Mouse (Mus musculus): Measurements from ENCODE around the gene Mgat4b.

Gene Mgat4b

GRCm38 (mm10) chr11:50207344-50207743 is 3.3 kb upstream of the Mgat4b start:
- H3K9me3 ChIP-seq (ENCODE audit: low read length): no peaks in the 10 kb centered on the region
- no peak overlapping the region for H3K4me3 ChIP-seq (replicated peaks; ENCODE audit: low read length)
- TF ChIP-seq NANOG (IDR thresholded peaks at IDR 0.05; ENCODE audit: borderline replicate concordance, low read length) (no peak), POU5F1 (IDR thresholded peaks at IDR 0.05; ENCODE audit: borderline replicate concordance, low read length) (no peak), CTCF (conservative IDR thresholded peaks at IDR 0.05; ENCODE audit: low read length) (no peak)
- peaks cover 80% of the 10 kb centered on the region for H3K4me1 ChIP-seq (replicated peaks; ENCODE audit: low read depth, low read length)
- peaks cover 69% of the 10 kb centered on the region for H3K36me3 ChIP-seq (ENCODE audit: insufficient read depth, low read length)
- H3K27me3 ChIP-seq (ENCODE audit: insufficient read depth, low read length): no peaks in the 10 kb centered on the region

GRCm38 (mm10) chr11:50208039-50208438 is 2.7 kb upstream of the Mgat4b start:
- H3K4me3 ChIP-seq (replicated peaks; ENCODE audit: low read length): no peak overlapping the region
- TF ChIP-seq POU5F1 (IDR thresholded peaks at IDR 0.05; ENCODE audit: borderline replicate concordance, low read length) (no peak), CTCF (conservative IDR thresholded peaks at IDR 0.05; ENCODE audit: low read length) (no peak), NANOG (IDR thresholded peaks at IDR 0.05; ENCODE audit: borderline replicate concordance, low read length) (no peak)
- no peaks in the 10 kb centered on the region for H3K27me3 ChIP-seq (ENCODE audit: insufficient read depth, low read length)
- H3K36me3 ChIP-seq (ENCODE audit: insufficient read depth, low read length): peaks cover 62% of the 10 kb centered on the region
- H3K9me3 ChIP-seq (ENCODE audit: low read length): no peaks in the 10 kb centered on the region
- peaks cover 81% of the 10 kb centered on the region for H3K4me1 ChIP-seq (replicated peaks; ENCODE audit: low read depth, low read length)

- Histone ChIP-seq H3K27me3 (ENCODE audit: insufficient read depth, low read length) (no peaks in the 10 kb centered on the region), H3K9me3 (ENCODE audit: low read length) (no peaks in the 10 kb centered on the region), H3K4me1 (replicated peaks; ENCODE audit: low read depth, low read length) (peaks cover 76% of the 10 kb centered on the region), H3K36me3 (ENCODE audit: insufficient read depth, low read length) (peaks cover 41% of the 10 kb centered on the region), H3K4me3 (replicated peaks; ENCODE audit: low read length) (peak overlapping the region; percentile 97)
- no peak for TF ChIP-seq NANOG (IDR thresholded peaks at IDR 0.05; ENCODE audit: borderline replicate concordance, low read length)
- TF ChIP-seq POU5F1 (IDR thresholded peaks at IDR 0.05; ENCODE audit: borderline replicate concordance, low read length): no peak
- TF ChIP-seq CTCF (conservative IDR thresholded peaks at IDR 0.05; ENCODE audit: low read length): no peak
Observed at GRCm38 (mm10) chr11:50210101-50210504, 587 bp upstream of the Mgat4b start.

- H3K36me3 ChIP-seq (ENCODE audit: insufficient read depth, low read length): peaks cover 27% of the 10 kb centered on the region
- H3K9me3 ChIP-seq (ENCODE audit: low read length): no peaks in the 10 kb centered on the region
- H3K27me3 ChIP-seq (ENCODE audit: insufficient read depth, low read length): no peaks in the 10 kb centered on the region
- H3K4me1 ChIP-seq (replicated peaks; ENCODE audit: low read depth, low read length): peaks cover 78% of the 10 kb centered on the region
- H3K4me3 ChIP-seq (replicated peaks; ENCODE audit: low read length): peak overlapping the region; percentile 97
- TF ChIP-seq POU5F1 (IDR thresholded peaks at IDR 0.05; ENCODE audit: borderline replicate concordance, low read length) (no peak), NANOG (IDR thresholded peaks at IDR 0.05; ENCODE audit: borderline replicate concordance, low read length) (no peak), CTCF (conservative IDR thresholded peaks at IDR 0.05; ENCODE audit: low read length) (no peak)
Observed at GRCm38 (mm10) chr11:50211322-50212059, 801 bp downstream of the Mgat4b start.

- H3K27me3 ChIP-seq (ENCODE audit: insufficient read depth, low read length): no peaks in the 10 kb centered on the region
- H3K4me1 ChIP-seq (replicated peaks; ENCODE audit: low read depth, low read length): peaks cover 83% of the 10 kb centered on the region
- H3K36me3 ChIP-seq (ENCODE audit: insufficient read depth, low read length): peaks cover 20% of the 10 kb centered on the region
- TF ChIP-seq CTCF (conservative IDR thresholded peaks at IDR 0.05; ENCODE audit: low read length) (no peak), NANOG (IDR thresholded peaks at IDR 0.05; ENCODE audit: borderline replicate concordance, low read length) (no peak), POU5F1 (IDR thresholded peaks at IDR 0.05; ENCODE audit: borderline replicate concordance, low read length) (no peak)
- 0 out of 2 replicates have a peak overlapping the region, but pooled peaks have one; percentile 32 for H3K4me3 ChIP-seq (replicated peaks; ENCODE audit: low read length)
- H3K9me3 ChIP-seq (ENCODE audit: low read length): no peaks in the 10 kb centered on the region
Observed at GRCm38 (mm10) chr11:50212060-50212739, 1.5 kb downstream of the Mgat4b start.

- Histone ChIP-seq H3K9me3 (ENCODE audit: low read length) (no peaks in the 10 kb centered on the region), H3K4me3 (replicated peaks; ENCODE audit: low read length) (peak overlapping the region; percentile 32; the same call in 1 of the 2 replicates)
- TF ChIP-seq POU5F1 (IDR thresholded peaks at IDR 0.05; ENCODE audit: borderline replicate concordance, low read length) (no peak), CTCF (conservative IDR thresholded peaks at IDR 0.05; ENCODE audit: low read length) (no peak), NANOG (IDR thresholded peaks at IDR 0.05; ENCODE audit: borderline replicate concordance, low read length) (no peak)
Observed at GRCm38 (mm10) chr11:50212848-50213758, 2.4 kb downstream of the Mgat4b start.

GRCm38 (mm10) chr11:50214631-50215030 is 3.9 kb downstream of the Mgat4b start:
- peaks cover 84% of the 10 kb centered on the region for H3K4me1 ChIP-seq (replicated peaks; ENCODE audit: low read depth, low read length)
- no peak overlapping the region for H3K4me3 ChIP-seq (replicated peaks; ENCODE audit: low read length)
- no peaks in the 10 kb centered on the region for H3K36me3 ChIP-seq (ENCODE audit: insufficient read depth, low read length)
- H3K9me3 ChIP-seq (ENCODE audit: low read length): no peaks in the 10 kb centered on the region
- no peaks in the 10 kb centered on the region for H3K27me3 ChIP-seq (ENCODE audit: insufficient read depth, low read length)
- no peak for TF ChIP-seq CTCF (conservative IDR thresholded peaks at IDR 0.05; ENCODE audit: low read length)
- TF ChIP-seq NANOG (IDR thresholded peaks at IDR 0.05; ENCODE audit: borderline replicate concordance, low read length): no peak
- no peak for TF ChIP-seq POU5F1 (IDR thresholded peaks at IDR 0.05; ENCODE audit: borderline replicate concordance, low read length)

More at GRCm38 (mm10) chr11:50212848-50213758, 2.4 kb downstream of the Mgat4b start:
- no peaks in the 10 kb centered on the region for H3K27me3 ChIP-seq (ENCODE audit: insufficient read depth, low read length)
- H3K36me3 ChIP-seq (ENCODE audit: insufficient read depth, low read length): peaks cover 11% of the 10 kb centered on the region
- H3K4me1 ChIP-seq (replicated peaks; ENCODE audit: low read depth, low read length): peaks cover 83% of the 10 kb centered on the region

GRCm38 (mm10) chr11:50215633-50216032 is 4.9 kb downstream of the Mgat4b start:
- H3K36me3 ChIP-seq (ENCODE audit: insufficient read depth, low read length): no peaks in the 10 kb centered on the region
- no peaks in the 10 kb centered on the region for H3K27me3 ChIP-seq (ENCODE audit: insufficient read depth, low read length)
- H3K4me1 ChIP-seq (replicated peaks; ENCODE audit: low read depth, low read length): peaks cover 87% of the 10 kb centered on the region
- TF ChIP-seq CTCF (conservative IDR thresholded peaks at IDR 0.05; ENCODE audit: low read length) (no peak), POU5F1 (IDR thresholded peaks at IDR 0.05; ENCODE audit: borderline replicate concordance, low read length) (no peak)
- no peaks in the 10 kb centered on the region for H3K9me3 ChIP-seq (ENCODE audit: low read length)
- peak overlapping the region; percentile 41 for H3K4me3 ChIP-seq (replicated peaks; ENCODE audit: low read length)
